ENCODE assay signal across 9 mouse cellular contexts in the genomic region with DNA sequence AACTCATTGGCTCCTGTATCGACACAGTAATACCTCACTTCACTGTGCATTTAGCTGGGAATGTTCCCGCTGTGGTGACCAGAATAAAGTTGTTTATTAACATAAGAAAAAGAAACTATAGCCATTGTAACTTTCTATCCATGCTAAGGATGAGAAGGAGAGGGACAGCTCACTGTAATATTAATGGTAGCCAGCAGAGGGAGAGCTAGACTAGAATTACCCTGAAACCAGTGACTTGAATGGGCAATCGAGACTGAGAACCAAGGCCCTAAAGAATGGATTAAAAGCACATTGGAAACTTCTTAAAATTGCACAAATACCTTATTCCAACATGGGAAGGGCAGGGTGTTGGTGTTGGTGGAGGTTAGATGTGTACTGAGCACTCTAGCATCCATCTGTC. TPM values are rescaled to one million over a fixed set of nuclear protein-coding genes. Genes with fewer than 3 reads are reported as not detected.
A peak's percentile ranks its signal among the peaks of the same experiment; 100 is the strongest.
DNase-seq lines count a peak whose midpoint lies in the region; ATAC-seq and TF ChIP-seq lines count a peak whose summit lies in the region.
"Had no signal": no experiment of that assay in that cellular context is flagged by ENCODE, and none has a peak within 500 bp of the region (broad histone marks: within the 10 kb centered on the region; RNA-seq: fewer than 3 reads in every experiment).

No protein-coding gene starts in this region.

- H3K4me3 ChIP-seq in embryonic facial prominence, embryonic 11.5 days (ENCODE audit: low read depth, low read length), result no peak overlapping the region
- no peak overlapping the region for H3K4me3 ChIP-seq in embryonic facial prominence, embryonic 10.5 days
- no peak overlapping the region for H3K4me3 ChIP-seq in lung, embryonic 14.5 days (ENCODE audit: low read depth, low read length)
- H3K4me3 ChIP-seq: megakaryocyte, embryonic 14.5 days had no signal

- H3K27me3 ChIP-seq in embryonic facial prominence, embryonic 11.5 days (ENCODE audit: control insufficient read depth, insufficient read depth, low read length), result no peaks in the 10 kb centered on the region
- H3K27me3 ChIP-seq in embryonic facial prominence, embryonic 10.5 days (replicated peaks; ENCODE audit: low read depth, poor library complexity, severe bottlenecking), result no peaks in the 10 kb centered on the region
- H3K27me3 ChIP-seq in lung, embryonic 14.5 days (ENCODE audit: insufficient read depth, low read length), result no peaks in the 10 kb centered on the region

- no peak overlapping the region for H3K9ac ChIP-seq in embryonic facial prominence, embryonic 11.5 days (replicated peaks; ENCODE audit: low read length)
- no peak overlapping the region for H3K9ac ChIP-seq in lung, embryonic 14.5 days

- DNase-seq in embryonic facial prominence, embryonic 11.5 days (ENCODE audit: low spot score), result peak; percentile 65
- DNase-seq in embryonic facial prominence, embryonic 10.5 days (ENCODE audit: low spot score), result no peak
- peak; percentile 70 for DNase-seq in lung, embryonic 14.5 days
- DNase-seq in lung, postnatal 25 days (ENCODE audit: low spot score), result no peak
- DNase-seq in adipocyte (ENCODE audit: low spot score), result peak; percentile 76
- peak; percentile 27 to 31 for DNase-seq in kidney, postnatal 4 days
- DNase-seq in right cerebral cortex, postnatal 25 days, result peak; percentile 29
- no peak for DNase-seq in urinary bladder, postnatal 10 days (ENCODE audit: low spot score)

- ATAC-seq in embryonic facial prominence, embryonic 11.5 days (replicated peaks; ENCODE audit: insufficient number of reproducible peaks, low FRiP score, low TSS enrichment, low read depth), result no peak
- no peak for ATAC-seq in lung, embryonic 14.5 days (ENCODE audit: insufficient read depth)

- no peaks in the 10 kb centered on the region for H3K36me3 ChIP-seq in embryonic facial prominence, embryonic 11.5 days (replicated peaks; ENCODE audit: control insufficient read depth, insufficient read depth, low read depth, low read length)
- H3K36me3 ChIP-seq in embryonic facial prominence, embryonic 10.5 days (replicated peaks), result no peaks in the 10 kb centered on the region
- no peaks in the 10 kb centered on the region for H3K36me3 ChIP-seq in lung, embryonic 14.5 days (ENCODE audit: insufficient read depth)

- 28% methylated on average over 3 of the region's 3 CpGs for WGBS in embryonic facial prominence, embryonic 11.5 days
- WGBS in embryonic facial prominence, embryonic 10.5 days, result 32% methylated on average over 3 of the region's 3 CpGs
- 29% methylated on average over 3 of the region's 3 CpGs for WGBS in lung, embryonic 14.5 days

- no peak overlapping the region for H3K4me2 ChIP-seq in embryonic facial prominence, embryonic 11.5 days (ENCODE audit: low read depth, low read length)
- H3K4me2 ChIP-seq in lung, embryonic 14.5 days, result no peak overlapping the region

- H3K27ac ChIP-seq in embryonic facial prominence, embryonic 11.5 days (replicated peaks; ENCODE audit: low read depth, low read length), result no peak overlapping the region
- H3K27ac ChIP-seq in embryonic facial prominence, embryonic 10.5 days (replicated peaks), result no peak overlapping the region
- H3K27ac ChIP-seq in lung, embryonic 14.5 days (ENCODE audit: low read depth), result no peak overlapping the region

- TF ChIP-seq CTCF in lung, embryonic 14.5 days (IDR thresholded peaks at IDR 0.05; ENCODE audit: low read depth), result peak; percentile 76

- no peaks in the 10 kb centered on the region for H3K9me3 ChIP-seq in embryonic facial prominence, embryonic 11.5 days (replicated peaks; ENCODE audit: control insufficient read depth, low read length)
- no peaks in the 10 kb centered on the region for H3K9me3 ChIP-seq in embryonic facial prominence, embryonic 10.5 days
- no peaks in the 10 kb centered on the region for H3K9me3 ChIP-seq in lung, embryonic 14.5 days (ENCODE audit: low read depth, low read length)

- H3K4me1 ChIP-seq in embryonic facial prominence, embryonic 11.5 days (ENCODE audit: control insufficient read depth, insufficient read depth, low read length), result no peaks in the 10 kb centered on the region
- H3K4me1 ChIP-seq in embryonic facial prominence, embryonic 10.5 days, result no peaks in the 10 kb centered on the region
- H3K4me1 ChIP-seq in lung, embryonic 14.5 days (ENCODE audit: insufficient read depth), result no peaks in the 10 kb centered on the region

RNA-seq across cellular contexts. Expression of a gene that starts 44.0 kb away (rescaled TPM):
- polyA plus RNA-seq in embryonic facial prominence, embryonic 11.5 days (2014; fragmentation: Nextera tagmentation; extraction: Ambion mirVana), result not detected in 2 replicates
- polyA plus RNA-seq in embryonic facial prominence, embryonic 10.5 days (2016; fragmentation: Nextera tagmentation; extraction: Ambion mirVana), result not detected in 2 replicates
- not detected in 2 replicates for polyA plus RNA-seq in lung, embryonic 14.5 days (2014; fragmentation: Nextera tagmentation; extraction: Ambion mirVana)

RNA-seq across cellular contexts. Expression of a gene that starts 56.1 kb away (rescaled TPM):
- not detected in 2 replicates for polyA plus RNA-seq in embryonic facial prominence, embryonic 11.5 days (2014; fragmentation: Nextera tagmentation; extraction: Ambion mirVana)
- not detected in 2 replicates for polyA plus RNA-seq in embryonic facial prominence, embryonic 10.5 days (2016; fragmentation: Nextera tagmentation; extraction: Ambion mirVana)
- polyA plus RNA-seq in lung, embryonic 14.5 days (2014; fragmentation: Nextera tagmentation; extraction: Ambion mirVana), result 0.05 TPM in 1 of 2 replicates, not detected in the other

Comparison
In these comparisons a context has a peak if more than half of its experiments do, and no peak if none do; other contexts are left out.
1. DNase-seq: peak in embryonic facial prominence, embryonic 11.5 days (single experiment), lung, embryonic 14.5 days (single experiment), adipocyte (single experiment), kidney, postnatal 4 days (2 of 2) and right cerebral cortex, postnatal 25 days (single experiment); none in embryonic facial prominence, embryonic 10.5 days (single experiment), lung, postnatal 25 days (single experiment) and urinary bladder, postnatal 10 days (single experiment).